Mouse (Mus musculus): Measurements from ENCODE around the gene Kidins220. TPM values are rescaled to one million over a fixed set of nuclear protein-coding genes. Genes with fewer than 3 reads are reported as not detected.

The Kidins220 gene
- total RNA-seq, 2 experiments from 2014 or later: 322 to 340 TPM

GRCm38 (mm10) chr12:25086966-25087365 is 112.2 kb downstream of the Kidins220 start:
- DNase-seq (ENCODE audit: low spot score in 2 of 2): no peak

GRCm38 (mm10) chr12:25089433-25089832 is 114.7 kb downstream of the Kidins220 start:
- DNase-seq (ENCODE audit: low spot score in 2 of 2): no peak

GRCm38 (mm10) chr12:25092027-25092704 is 117.4 kb downstream of the Kidins220 start:
- peak; percentile 88 to 92 for DNase-seq (ENCODE audit: low spot score in 2 of 2)

- peak in 1 of 2 experiments; percentile 25 for DNase-seq (ENCODE audit: low spot score in 2 of 2)
These were observed 118.1 kb downstream of the Kidins220 start for GRCm38 (mm10) chr12:25092751-25093211.

- peak in 1 of 2 experiments; percentile 23 for DNase-seq (ENCODE audit: low spot score in 2 of 2)
These were observed 118.6 kb downstream of the Kidins220 start for GRCm38 (mm10) chr12:25093241-25093774.

- DNase-seq (ENCODE audit: low spot score in 2 of 2): peak in 1 of 2 experiments; percentile 35
These were observed 120.1 kb downstream of the Kidins220 start for GRCm38 (mm10) chr12:25094621-25095521.

- no peak for DNase-seq (ENCODE audit: low spot score in 2 of 2)
These were observed 120.8 kb downstream of the Kidins220 start for GRCm38 (mm10) chr12:25095538-25095937.

GRCm38 (mm10) chr12:25095974-25096639 is 121.4 kb downstream of the Kidins220 start:
- peak; percentile 95 to 98 for DNase-seq (ENCODE audit: low spot score in 2 of 2)

- DNase-seq (ENCODE audit: low spot score in 2 of 2): no peak
These were observed 121.9 kb downstream of the Kidins220 start for GRCm38 (mm10) chr12:25096640-25097051.

- no peak for DNase-seq (ENCODE audit: low spot score in 2 of 2)
These were observed 122.2 kb downstream of the Kidins220 start, which contains the start of gene Id2 for GRCm38 (mm10) chr12:25097052-25097209. TSS of gene Id2 (minus strand) at chr12:25097140.

- peak; percentile 48 to 61 for DNase-seq (ENCODE audit: low spot score in 2 of 2)
These were observed 122.8 kb downstream of the Kidins220 start for GRCm38 (mm10) chr12:25097210-25098160.

GRCm38 (mm10) chr12:25098161-25098550 is 123.4 kb downstream of the Kidins220 start:
- no peak for DNase-seq (ENCODE audit: low spot score in 2 of 2)

GRCm38 (mm10) chr12:25098561-25099312 is 124.0 kb downstream of the Kidins220 start:
- peak; percentile 87 to 93 for DNase-seq (ENCODE audit: low spot score in 2 of 2)

- DNase-seq (ENCODE audit: low spot score in 2 of 2): peak in 1 of 2 experiments; percentile 51
These were observed 124.5 kb downstream of the Kidins220 start for GRCm38 (mm10) chr12:25099313-25099562.

- DNase-seq (ENCODE audit: low spot score in 2 of 2): peak; percentile 31 to 37
These were observed 125.1 kb downstream of the Kidins220 start for GRCm38 (mm10) chr12:25099563-25100408.

GRCm38 (mm10) chr12:25100411-25101217 is 125.9 kb downstream of the Kidins220 start:
- peak; percentile 51 for DNase-seq (ENCODE audit: low spot score in 2 of 2)

- DNase-seq (ENCODE audit: low spot score in 2 of 2): no peak
These were observed 126.7 kb downstream of the Kidins220 start for GRCm38 (mm10) chr12:25101389-25101788.

GRCm38 (mm10) chr12:25103911-25104310 is 129.2 kb downstream of the Kidins220 start:
- DNase-seq (ENCODE audit: low spot score in 2 of 2): no peak

All from left cerebral cortex, adult 18-20 months (tissue).